Mouse (Mus musculus): ENCODE results near the gene Gm47959. TPM values are rescaled to one million over a fixed set of nuclear protein-coding genes. Genes with fewer than 3 reads are reported as not detected.

Gene Gm47959
- polyA plus RNA-seq, 1 experiment from 2014 or later, result not detected

GRCm38 (mm10) chr1:83007471-83007870 lies 7.1 kb downstream of the Gm47959 start:
- no peaks in the 10 kb centered on the region for H3K4me1 ChIP-seq (ENCODE audit: control insufficient read depth, insufficient read depth, low read length)
- ATAC-seq (ENCODE audit: insufficient number of reproducible peaks, low FRiP score, low TSS enrichment, low read depth) (no peak), DNase-seq (ENCODE audit: low spot score) (no peak)
- H3K27me3 ChIP-seq (ENCODE audit: control insufficient read depth, insufficient read depth, low read length), result no peaks in the 10 kb centered on the region
- no peaks in the 10 kb centered on the region for H3K9me3 ChIP-seq (ENCODE audit: control insufficient read depth, low read length)
- H3K36me3 ChIP-seq (ENCODE audit: control insufficient read depth, insufficient read depth, low read length), result no peaks in the 10 kb centered on the region
- no peak overlapping the region for H3K27ac ChIP-seq (replicated peaks; ENCODE audit: low read depth, low read length)
- no peak overlapping the region for H3K4me3 ChIP-seq (ENCODE audit: low read depth, low read length)
- H3K4me2 ChIP-seq (ENCODE audit: low read depth, severe bottlenecking), result no peak overlapping the region
- WGBS, result 69% methylated on average over 6 of the region's 6 CpGs
- H3K9ac ChIP-seq (ENCODE audit: low read length), result no peak overlapping the region

GRCm38 (mm10) chr1:83014477-83014876 lies 14.1 kb downstream of the Gm47959 start:
- Histone ChIP-seq H3K36me3 (ENCODE audit: control insufficient read depth, insufficient read depth, low read length) (no peaks in the 10 kb centered on the region), H3K4me2 (ENCODE audit: low read depth, severe bottlenecking) (no peak overlapping the region), H3K4me1 (ENCODE audit: control insufficient read depth, insufficient read depth, low read length) (no peaks in the 10 kb centered on the region), H3K4me3 (ENCODE audit: low read depth, low read length) (no peak overlapping the region), H3K9ac (ENCODE audit: low read length) (no peak overlapping the region), H3K27me3 (ENCODE audit: control insufficient read depth, insufficient read depth, low read length) (no peaks in the 10 kb centered on the region), H3K9me3 (ENCODE audit: control insufficient read depth, low read length) (no peaks in the 10 kb centered on the region), H3K27ac (replicated peaks; ENCODE audit: low read depth, low read length) (no peak overlapping the region)
- 90% methylated on average over 3 of the region's 3 CpGs for WGBS
- DNase-seq (ENCODE audit: low spot score) (no peak), ATAC-seq (ENCODE audit: insufficient number of reproducible peaks, low FRiP score, low TSS enrichment, low read depth) (no peak)

DNA sequence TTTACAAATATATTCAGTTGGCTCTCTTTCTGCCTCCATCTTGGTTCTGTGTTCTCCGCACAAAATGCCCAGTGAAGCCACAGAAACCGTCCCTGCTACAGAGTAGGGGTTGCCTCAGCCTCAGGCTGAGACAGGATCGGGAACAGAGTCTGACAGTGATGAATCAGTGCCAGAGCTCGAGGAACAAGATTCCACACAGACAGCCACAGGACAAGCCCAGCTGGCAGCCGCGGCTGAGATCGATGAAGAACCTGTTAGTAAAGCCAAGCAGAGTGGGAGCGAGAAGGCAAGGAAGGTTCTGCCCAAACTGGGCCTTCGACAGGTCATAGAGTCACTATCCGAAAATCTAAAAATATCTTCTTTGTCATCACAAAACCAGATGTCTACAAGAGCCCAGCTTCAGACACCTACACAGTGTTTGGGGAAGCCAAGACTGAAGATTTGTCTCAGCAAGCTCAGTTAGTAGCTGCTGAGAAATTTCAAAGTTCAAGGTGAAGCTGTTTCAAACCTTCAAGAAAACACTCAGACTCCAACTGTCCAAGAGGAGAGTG lies 15.1 kb downstream of the Gm47959 start:
- Histone ChIP-seq H3K27ac (replicated peaks; ENCODE audit: low read depth, low read length) (no peak overlapping the region), H3K27me3 (ENCODE audit: control insufficient read depth, insufficient read depth, low read length) (no peaks in the 10 kb centered on the region), H3K36me3 (ENCODE audit: control insufficient read depth, insufficient read depth, low read length) (no peaks in the 10 kb centered on the region), H3K4me2 (ENCODE audit: low read depth, severe bottlenecking) (no peak overlapping the region), H3K4me1 (ENCODE audit: control insufficient read depth, insufficient read depth, low read length) (no peaks in the 10 kb centered on the region), H3K9me3 (ENCODE audit: control insufficient read depth, low read length) (no peaks in the 10 kb centered on the region), H3K4me3 (ENCODE audit: low read depth, low read length) (no peak overlapping the region), H3K9ac (ENCODE audit: low read length) (no peak overlapping the region)
- DNase-seq (ENCODE audit: low spot score), result no peak
- no peak for ATAC-seq (ENCODE audit: insufficient number of reproducible peaks, low FRiP score, low TSS enrichment, low read depth)
- WGBS, result 74% methylated on average over 10 of the region's 10 CpGs

- no peak for ATAC-seq (ENCODE audit: insufficient number of reproducible peaks, low FRiP score, low TSS enrichment, low read depth)
- WGBS, result 61% methylated on average over 1 of the region's 1 CpGs
- no peaks in the 10 kb centered on the region for H3K9me3 ChIP-seq (ENCODE audit: control insufficient read depth, low read length)
- no peaks in the 10 kb centered on the region for H3K4me1 ChIP-seq (ENCODE audit: control insufficient read depth, insufficient read depth, low read length)
- DNase-seq (ENCODE audit: low spot score), result no peak
- H3K27ac ChIP-seq (replicated peaks; ENCODE audit: low read depth, low read length), result no peak overlapping the region
- H3K27me3 ChIP-seq (ENCODE audit: control insufficient read depth, insufficient read depth, low read length), result no peaks in the 10 kb centered on the region
- H3K9ac ChIP-seq (ENCODE audit: low read length), result no peak overlapping the region
- H3K4me3 ChIP-seq (ENCODE audit: low read depth, low read length), result no peak overlapping the region
- no peak overlapping the region for H3K4me2 ChIP-seq (ENCODE audit: low read depth, severe bottlenecking)
- H3K36me3 ChIP-seq (ENCODE audit: control insufficient read depth, insufficient read depth, low read length), result no peaks in the 10 kb centered on the region
Measured at GRCm38 (mm10) chr1:83016556-83016955, 16.2 kb downstream of the Gm47959 start.

DNA sequence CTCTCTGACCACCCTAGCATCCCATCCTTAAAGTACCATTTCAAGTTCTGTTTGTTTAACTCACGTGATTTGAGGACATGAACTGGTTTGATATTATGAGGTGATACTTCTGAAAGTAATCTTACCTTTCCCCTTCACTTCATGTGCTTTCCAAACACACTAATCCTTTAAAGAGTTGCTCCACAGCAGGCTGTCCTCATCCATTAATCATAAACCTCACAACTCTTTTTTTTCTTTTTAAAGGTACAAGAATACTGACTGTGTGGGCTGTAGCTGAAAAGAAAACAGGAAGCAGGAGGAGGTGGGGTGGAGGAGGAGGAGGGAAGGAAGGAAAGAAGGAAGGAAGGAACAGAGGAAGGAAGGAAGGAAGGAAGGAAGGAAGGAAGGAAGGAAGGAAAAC lies 31.6 kb downstream of the Gm47959 start:
- H3K4me1 ChIP-seq (ENCODE audit: control insufficient read depth, insufficient read depth, low read length), result no peaks in the 10 kb centered on the region
- H3K4me3 ChIP-seq (ENCODE audit: low read depth, low read length), result no peak overlapping the region
- WGBS, result 61% methylated on average over 1 of the region's 1 CpGs
- ATAC-seq (ENCODE audit: insufficient number of reproducible peaks, low FRiP score, low TSS enrichment, low read depth) (no peak), DNase-seq (ENCODE audit: low spot score) (no peak)
- no peak overlapping the region for H3K4me2 ChIP-seq (ENCODE audit: low read depth, severe bottlenecking)
- no peaks in the 10 kb centered on the region for H3K36me3 ChIP-seq (ENCODE audit: control insufficient read depth, insufficient read depth, low read length)
- no peak overlapping the region for H3K9ac ChIP-seq (ENCODE audit: low read length)
- no peaks in the 10 kb centered on the region for H3K9me3 ChIP-seq (ENCODE audit: control insufficient read depth, low read length)
- H3K27me3 ChIP-seq (ENCODE audit: control insufficient read depth, insufficient read depth, low read length), result no peaks in the 10 kb centered on the region
- no peak overlapping the region for H3K27ac ChIP-seq (replicated peaks; ENCODE audit: low read depth, low read length)

GRCm38 (mm10) chr1:83032508-83032907 lies 32.2 kb downstream of the Gm47959 start:
- H3K9me3 ChIP-seq (ENCODE audit: control insufficient read depth, low read length), result no peaks in the 10 kb centered on the region
- H3K36me3 ChIP-seq (ENCODE audit: control insufficient read depth, insufficient read depth, low read length), result no peaks in the 10 kb centered on the region
- ATAC-seq (ENCODE audit: insufficient number of reproducible peaks, low FRiP score, low TSS enrichment, low read depth) (no peak), DNase-seq (ENCODE audit: low spot score) (no peak)
- no peak overlapping the region for H3K4me3 ChIP-seq (ENCODE audit: low read depth, low read length)
- H3K9ac ChIP-seq (ENCODE audit: low read length), result no peak overlapping the region
- H3K4me2 ChIP-seq (ENCODE audit: low read depth, severe bottlenecking), result no peak overlapping the region
- WGBS, result 90% methylated on average over 6 of the region's 6 CpGs
- no peak overlapping the region for H3K27ac ChIP-seq (replicated peaks; ENCODE audit: low read depth, low read length)
- no peaks in the 10 kb centered on the region for H3K27me3 ChIP-seq (ENCODE audit: control insufficient read depth, insufficient read depth, low read length)
- H3K4me1 ChIP-seq (ENCODE audit: control insufficient read depth, insufficient read depth, low read length), result no peaks in the 10 kb centered on the region

DNA sequence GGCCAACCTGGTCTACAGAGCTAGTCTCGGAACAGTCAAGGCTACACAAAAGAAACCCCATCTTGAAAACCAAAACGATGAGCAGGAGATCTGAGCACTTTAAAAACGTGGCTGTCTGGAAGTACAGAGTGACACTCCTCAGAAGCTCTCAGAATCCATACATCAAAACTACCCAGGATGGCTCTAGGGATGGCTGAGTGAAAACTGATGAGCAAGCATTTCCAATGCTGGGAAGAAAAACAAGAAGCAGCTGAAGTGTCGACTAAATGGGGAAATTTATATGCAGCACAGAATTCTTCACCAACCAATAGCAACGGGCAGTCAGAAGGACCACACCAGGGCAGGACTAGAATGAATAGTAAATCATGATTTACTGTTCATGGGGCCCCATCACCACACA lies 34.2 kb downstream of the Gm47959 start:
- Histone ChIP-seq H3K4me1 (ENCODE audit: control insufficient read depth, insufficient read depth, low read length) (no peaks in the 10 kb centered on the region), H3K27me3 (ENCODE audit: control insufficient read depth, insufficient read depth, low read length) (no peaks in the 10 kb centered on the region), H3K4me3 (ENCODE audit: low read depth, low read length) (no peak overlapping the region), H3K9ac (ENCODE audit: low read length) (no peak overlapping the region), H3K4me2 (ENCODE audit: low read depth, severe bottlenecking) (no peak overlapping the region), H3K9me3 (ENCODE audit: control insufficient read depth, low read length) (no peaks in the 10 kb centered on the region), H3K27ac (replicated peaks; ENCODE audit: low read depth, low read length) (no peak overlapping the region), H3K36me3 (ENCODE audit: control insufficient read depth, insufficient read depth, low read length) (no peaks in the 10 kb centered on the region)
- WGBS, result 52% methylated on average over 5 of the region's 5 CpGs
- DNase-seq (ENCODE audit: low spot score) (no peak), ATAC-seq (ENCODE audit: insufficient number of reproducible peaks, low FRiP score, low TSS enrichment, low read depth) (no peak)

DNA sequence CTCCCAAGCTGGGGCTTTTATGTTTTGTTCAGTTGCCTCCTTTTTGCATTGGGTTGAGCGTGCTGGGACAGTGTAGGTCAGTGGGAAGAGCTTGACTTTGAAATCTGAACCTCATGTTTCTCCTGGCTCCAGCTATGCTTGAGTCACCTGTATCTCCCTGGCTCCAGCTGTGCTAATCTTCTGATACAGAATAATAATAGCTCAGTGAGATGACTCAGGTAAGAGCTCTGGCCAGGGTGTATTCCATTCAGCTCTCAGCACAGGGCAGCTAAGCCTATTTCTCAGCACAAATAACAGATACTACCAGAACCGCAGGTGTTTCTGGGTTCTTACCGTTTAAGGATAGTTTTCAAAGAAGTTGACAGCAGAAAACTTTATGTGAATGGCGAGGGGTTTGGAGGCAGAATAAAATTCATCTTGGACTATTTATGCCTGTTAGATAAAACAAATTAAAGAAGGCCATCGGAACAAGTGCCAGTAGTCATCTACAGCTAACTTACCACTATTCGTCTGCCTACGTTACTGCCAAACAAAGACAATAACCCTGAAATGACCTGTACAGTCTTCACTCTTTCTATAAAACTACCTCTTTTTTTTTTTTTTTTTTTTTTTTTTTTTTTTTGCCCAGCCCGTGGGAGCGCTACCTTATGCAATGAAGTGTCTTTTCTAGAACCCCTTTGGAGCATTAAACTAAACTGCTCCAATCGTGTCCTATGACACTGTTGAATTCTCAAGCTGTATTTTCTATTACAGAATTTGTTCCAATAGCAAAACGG lies 36.7 kb downstream of the Gm47959 start:
- Histone ChIP-seq H3K4me2 (ENCODE audit: low read depth, severe bottlenecking) (no peak overlapping the region), H3K36me3 (ENCODE audit: control insufficient read depth, insufficient read depth, low read length) (no peaks in the 10 kb centered on the region), H3K4me3 (ENCODE audit: low read depth, low read length) (no peak overlapping the region), H3K9ac (ENCODE audit: low read length) (no peak overlapping the region), H3K9me3 (ENCODE audit: control insufficient read depth, low read length) (no peaks in the 10 kb centered on the region), H3K27me3 (ENCODE audit: control insufficient read depth, insufficient read depth, low read length) (no peaks in the 10 kb centered on the region), H3K4me1 (ENCODE audit: control insufficient read depth, insufficient read depth, low read length) (no peaks in the 10 kb centered on the region), H3K27ac (replicated peaks; ENCODE audit: low read depth, low read length) (no peak overlapping the region)
- 76% methylated on average over 11 of the region's 11 CpGs for WGBS
- ATAC-seq (ENCODE audit: insufficient number of reproducible peaks, low FRiP score, low TSS enrichment, low read depth) (no peak), DNase-seq (ENCODE audit: low spot score) (no peak)
